Mouse (Mus musculus) midbrain, embryonic 16.5 days (tissue): ENCODE data around the gene Rhot1. TPM values are rescaled to one million over a fixed set of nuclear protein-coding genes. Genes with fewer than 3 reads are reported as not detected.
A peak's percentile ranks its signal among the peaks of the same experiment; 100 is the strongest.

Source experiments
- ATAC-seq: fragments of 200-750 bp; cut with Nextera tagmentation; 2 replicates; pipeline ENCODE4 v1.8.0; 2017; ENCODE audit warnings: moderate TSS enrichment
- H3K27ac ChIP-seq: fragments of 300-500 bp; sonication (generic); 2 replicates; pipeline ENCODE4 v1.5.1; 2014; ENCODE audit warnings: mild to moderate bottlenecking, low read length, mixed read lengths
- H3K27me3 ChIP-seq: fragments of 300-500 bp; sonication (generic); 2 replicates; pipeline ENCODE4 v1.6.1; 2014; ENCODE audit warnings: low read depth, low read length, mixed read lengths; ENCODE audit not compliant: control insufficient read depth, insufficient read depth
- H3K36me3 ChIP-seq: fragments of 300-500 bp; sonication (generic); 2 replicates; pipeline ENCODE4 v1.6.1; 2014; ENCODE audit warnings: mild to moderate bottlenecking, low read length, moderate library complexity, mixed read lengths; ENCODE audit not compliant: control insufficient read depth, insufficient read depth
- H3K4me1 ChIP-seq: fragments of 300-500 bp; sonication (generic); 2 replicates; pipeline ENCODE4 v1.6.1; 2014; ENCODE audit warnings: mild to moderate bottlenecking, low read length, mixed read lengths; ENCODE audit not compliant: control insufficient read depth, insufficient read depth
- H3K4me2 ChIP-seq: fragments of 300-500 bp; sonication (generic); 2 replicates; pipeline ENCODE4 v1.6.1; 2014; ENCODE audit warnings: mild to moderate bottlenecking, low read length, mixed read lengths
- H3K4me3 ChIP-seq: fragments of 300-500 bp; sonication (generic); 2 replicates; pipeline ENCODE4 v1.5.1; 2014; ENCODE audit warnings: low read depth, mild to moderate bottlenecking, low read length, moderate library complexity, mixed read lengths
- H3K9ac ChIP-seq: fragments of 300-500 bp; sonication (generic); 2 replicates; pipeline ENCODE4 v1.6.1; 2014; ENCODE audit warnings: low read depth, low read length, mixed read lengths
- H3K9me3 ChIP-seq: fragments of 300-500 bp; sonication (generic); replicated peaks from 2 replicates; pipeline ENCODE4 v1.6.1; 2014; ENCODE audit warnings: mild to moderate bottlenecking, low read length, mixed read lengths; ENCODE audit not compliant: control insufficient read depth, poor library complexity, severe bottlenecking
- WGBS: fragments of 180-500 bp; shearing (Covaris S2); extraction: QIAGEN DNeasy Blood & Tissue Kit; methylation state at CpG from one replicate; pipeline ENCODE4 v1.1.7; 2014; 5-methylcytosine and 5-hydroxymethylcytosine counted together
- polyA plus RNA-seq: library from polyadenylated mRNA; unstranded; fragments of >200 nt; fragmentation: Nextera tagmentation; extraction: Ambion mirVana; gene quantifications from 2 replicates; pipeline ENCODE4 v1.2.1, GENCODE M21; 2015

Rhot1 gene
- polyA plus RNA-seq, 1 experiment from 2014 or later, result 70.1 TPM

GRCm38 (mm10) chr11:80302536-80302935 lies 93.7 kb downstream of the Rhot1 start:
- Histone ChIP-seq H3K9ac (no peak overlapping the region), H3K27ac (no peak overlapping the region), H3K27me3 (no peaks in the 10 kb centered on the region), H3K9me3 (no peaks in the 10 kb centered on the region), H3K36me3 (no peaks in the 10 kb centered on the region), H3K4me1 (peaks cover 22% of the 10 kb centered on the region), H3K4me2 (peak overlapping the region; percentile 100), H3K4me3 (peak overlapping the region; percentile 79)
- WGBS, result 1% methylated on average over 11 of the region's 11 CpGs
- peak; percentile 84 for ATAC-seq

DNA sequence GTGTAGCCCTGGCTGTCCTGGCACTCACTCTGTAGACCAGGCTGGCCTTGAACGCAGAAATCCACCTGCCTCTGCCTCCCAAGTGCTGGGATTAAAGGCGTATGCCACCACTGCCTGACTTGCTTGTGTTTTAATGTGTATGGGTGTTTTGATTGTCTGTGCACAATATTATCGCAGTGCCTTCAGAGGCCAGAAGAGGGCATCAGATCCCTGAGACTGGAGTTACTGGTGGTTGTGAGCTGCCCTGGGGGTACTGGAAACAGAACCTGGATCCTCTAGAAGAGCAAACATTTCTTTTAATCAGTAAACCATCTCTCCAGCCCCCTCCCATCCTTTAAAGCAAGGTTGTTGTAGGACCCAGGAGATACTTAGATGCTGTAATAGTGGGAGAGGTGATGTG lies 94.9 kb downstream of the Rhot1 start:
- Histone ChIP-seq H3K36me3 (no peaks in the 10 kb centered on the region), H3K9me3 (no peaks in the 10 kb centered on the region), H3K4me2 (no peak overlapping the region), H3K27ac (no peak overlapping the region), H3K9ac (no peak overlapping the region), H3K27me3 (no peaks in the 10 kb centered on the region), H3K4me3 (no peak overlapping the region), H3K4me1 (peaks cover 22% of the 10 kb centered on the region)
- ATAC-seq, result no peak
- 89% methylated on average over 3 of the region's 3 CpGs for WGBS

- Histone ChIP-seq H3K27ac (no peak overlapping the region), H3K4me3 (no peak overlapping the region), H3K27me3 (no peaks in the 10 kb centered on the region), H3K9me3 (no peaks in the 10 kb centered on the region), H3K9ac (no peak overlapping the region), H3K4me1 (peaks cover 17% of the 10 kb centered on the region), H3K4me2 (no peak overlapping the region), H3K36me3 (no peaks in the 10 kb centered on the region)
- 90% methylated on average over 10 of the region's 10 CpGs for WGBS
- ATAC-seq, result no peak
These were observed 96.0 kb downstream of the Rhot1 start for GRCm38 (mm10) chr11:80304846-80305245.

- WGBS, result 44% methylated on average over 6 of the region's 6 CpGs
- H3K27ac ChIP-seq, result no peak overlapping the region
- H3K4me2 ChIP-seq, result no peak overlapping the region
These were observed 99.7 kb downstream of the Rhot1 start for GRCm38 (mm10) chr11:80308537-80308936.

DNA sequence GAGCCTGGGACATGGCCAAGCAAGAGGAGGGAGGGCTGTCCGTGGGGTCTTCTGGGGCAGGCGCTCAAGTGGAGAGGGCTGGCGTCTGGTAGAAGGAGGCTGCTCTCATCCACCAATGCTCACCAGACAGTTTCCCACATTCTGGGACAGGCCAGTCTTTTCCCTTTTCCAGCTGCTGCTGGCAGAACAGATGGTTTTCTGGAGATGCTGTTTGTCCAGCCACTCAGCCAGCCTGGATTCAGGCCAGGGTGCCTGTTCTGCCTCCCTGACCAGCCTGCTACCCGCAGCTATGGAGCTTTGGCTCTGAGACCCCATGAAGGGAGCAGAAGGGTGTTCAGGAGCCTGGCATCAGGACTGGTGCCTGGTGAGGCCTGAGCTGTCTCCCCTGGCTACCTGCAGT lies 102.5 kb downstream of the Rhot1 start:
- H3K4me1 ChIP-seq, result peaks cover 19% of the 10 kb centered on the region
- 50% methylated on average over 4 of the region's 4 CpGs for WGBS

More at GRCm38 (mm10) chr11:80308537-80308936, 99.7 kb downstream of the Rhot1 start:
- Histone ChIP-seq H3K4me3 (no peak overlapping the region), H3K27me3 (no peaks in the 10 kb centered on the region), H3K9ac (no peak overlapping the region), H3K36me3 (no peaks in the 10 kb centered on the region), H3K9me3 (no peaks in the 10 kb centered on the region), H3K4me1 (peaks cover 14% of the 10 kb centered on the region; the same call in 1 of the 2 replicates)
- ATAC-seq, result peak; percentile 32; the same call in 1 of the 2 replicates

DNA sequence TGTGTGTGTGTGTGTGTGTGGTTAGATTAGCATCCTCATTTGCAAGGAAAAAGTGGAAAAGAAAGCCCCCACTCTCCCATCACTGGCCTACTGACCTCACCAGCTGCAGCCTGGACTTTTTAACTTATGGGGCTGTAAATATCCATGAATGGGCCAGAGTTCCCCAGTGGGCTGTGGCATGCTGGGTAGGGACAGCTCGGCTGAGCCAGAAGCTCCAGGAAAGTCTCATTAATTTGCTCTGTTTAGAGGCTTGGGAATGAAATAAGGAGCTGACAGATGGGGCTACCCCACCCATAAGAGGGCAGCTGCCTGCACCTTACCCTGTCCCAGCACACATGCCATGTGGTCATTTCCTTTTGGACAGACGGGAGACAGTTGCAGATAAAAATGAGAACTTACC lies 103.2 kb downstream of the Rhot1 start:
- Histone ChIP-seq H3K4me2 (no peak overlapping the region), H3K4me3 (no peak overlapping the region), H3K27me3 (no peaks in the 10 kb centered on the region), H3K9me3 (no peaks in the 10 kb centered on the region), H3K9ac (no peak overlapping the region), H3K4me1 (peaks cover 19% of the 10 kb centered on the region), H3K27ac (peak overlapping the region; percentile 9; the same call in 1 of the 2 replicates), H3K36me3 (no peaks in the 10 kb centered on the region)
- no peak for ATAC-seq
- 27% methylated on average over 2 of the region's 2 CpGs for WGBS

More for the DNA sequence above, 102.5 kb downstream of the Rhot1 start:
- no peak overlapping the region for H3K9ac ChIP-seq
- no peaks in the 10 kb centered on the region for H3K9me3 ChIP-seq
- H3K36me3 ChIP-seq, result no peaks in the 10 kb centered on the region
- H3K27ac ChIP-seq, result peak overlapping the region; percentile 17; the same call in 1 of the 2 replicates
- H3K4me3 ChIP-seq, result no peak overlapping the region
- no peaks in the 10 kb centered on the region for H3K27me3 ChIP-seq
- no peak overlapping the region for H3K4me2 ChIP-seq
- no peak for ATAC-seq

GRCm38 (mm10) chr11:80312565-80312964 lies 103.7 kb downstream of the Rhot1 start:
- H3K4me2 ChIP-seq, result no peak overlapping the region
- WGBS, result 10% methylated on average over 6 of the region's 6 CpGs
- H3K27ac ChIP-seq, result peak overlapping the region; percentile 9; the same call in 1 of the 2 replicates
- no peaks in the 10 kb centered on the region for H3K9me3 ChIP-seq
- no peaks in the 10 kb centered on the region for H3K36me3 ChIP-seq
- no peaks in the 10 kb centered on the region for H3K27me3 ChIP-seq
- no peak for ATAC-seq
- H3K4me1 ChIP-seq, result peaks cover 19% of the 10 kb centered on the region
- peak overlapping the region; percentile 1; the same call in 1 of the 2 replicates for H3K9ac ChIP-seq
- no peak overlapping the region for H3K4me3 ChIP-seq

DNA sequence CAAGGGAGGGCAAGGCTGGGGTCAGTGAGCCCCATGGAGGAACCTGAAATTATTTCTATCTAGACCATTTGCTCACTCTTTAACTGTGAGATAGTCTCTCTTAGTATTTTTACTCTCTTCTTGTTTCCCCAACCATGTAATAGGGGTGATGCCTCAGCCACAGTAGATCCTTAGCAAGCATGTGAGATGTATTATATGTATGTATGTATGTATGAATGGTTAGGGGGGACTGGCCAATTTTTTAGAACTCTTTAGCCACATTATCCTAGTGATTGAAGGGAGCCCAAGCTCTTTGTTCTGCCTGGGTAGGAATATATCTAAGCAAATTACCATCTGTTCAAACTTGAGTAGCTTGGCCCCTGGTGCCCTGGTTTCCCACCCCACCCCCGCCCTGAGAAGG lies 104.6 kb downstream of the Rhot1 start:
- 81% methylated on average over 1 of the region's 1 CpGs for WGBS
- Histone ChIP-seq H3K4me2 (no peak overlapping the region), H3K36me3 (no peaks in the 10 kb centered on the region), H3K4me1 (peaks cover 19% of the 10 kb centered on the region), H3K4me3 (no peak overlapping the region), H3K27me3 (no peaks in the 10 kb centered on the region), H3K27ac (no peak overlapping the region), H3K9me3 (no peaks in the 10 kb centered on the region), H3K9ac (no peak overlapping the region)
- no peak for ATAC-seq

DNA sequence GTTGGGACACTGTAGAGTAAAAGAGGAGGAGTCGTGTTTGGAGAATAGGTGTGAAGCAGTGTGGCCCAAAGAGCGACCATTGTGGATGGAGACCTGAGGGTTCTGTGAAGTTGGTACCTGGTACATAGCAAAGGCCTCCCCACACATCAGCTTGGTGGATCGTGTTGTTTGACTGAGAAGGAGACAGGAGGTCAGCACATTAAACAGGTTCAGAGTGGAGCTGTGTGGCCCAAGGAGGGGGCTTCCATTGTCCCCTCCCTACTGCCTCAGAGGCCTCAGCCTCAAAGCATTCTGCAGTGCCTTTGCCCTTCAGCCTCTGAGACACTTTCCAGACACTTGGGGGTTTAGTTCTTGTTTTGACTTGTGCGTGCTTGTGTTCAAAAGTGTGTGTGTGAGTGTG lies 105.1 kb downstream of the Rhot1 start:
- Histone ChIP-seq H3K27ac (no peak overlapping the region), H3K27me3 (no peaks in the 10 kb centered on the region), H3K4me2 (no peak overlapping the region), H3K36me3 (no peaks in the 10 kb centered on the region), H3K9ac (no peak overlapping the region), H3K9me3 (no peaks in the 10 kb centered on the region), H3K4me1 (peaks cover 19% of the 10 kb centered on the region), H3K4me3 (no peak overlapping the region)
- WGBS, result 75% methylated on average over 4 of the region's 4 CpGs
- no peak for ATAC-seq
